Mouse (Mus musculus): ENCODE data around the gene Irak4.

- TF ChIP-seq CTCF (conservative IDR thresholded peaks at IDR 0.05; ENCODE audit: low read length) (no peak), POU5F1 (IDR thresholded peaks at IDR 0.05; ENCODE audit: borderline replicate concordance, low read length) (no peak), NANOG (IDR thresholded peaks at IDR 0.05; ENCODE audit: borderline replicate concordance, low read length) (no peak)
Observed at GRCm38 (mm10) chr15:94593586-94593985, 50.1 kb downstream of the Irak4 start.

Measured in E14TG2a.4 (cell line).